Mouse (Mus musculus) ES-E14 (cell line): ENCODE data around the gene Utrn. TPM values are rescaled to one million over a fixed set of nuclear protein-coding genes. Genes with fewer than 3 reads are reported as not detected.

ENCODE experiments used
- DNase-seq: peaks from one replicate; pipeline ENCODE4 v3.0.0-alpha.2; 2013; ENCODE audit warnings: low read depth, low spot score
- H3K27ac ChIP-seq: 2 replicates; pipeline ENCODE4 v1.5.1; 2012; ENCODE audit warnings: low read depth, mild to moderate bottlenecking, low read length, moderate library complexity, mixed read lengths; ENCODE audit not compliant: poor library complexity, insufficient read depth, severe bottlenecking
- H3K36me3 ChIP-seq: 2 replicates; pipeline ENCODE4 v1.6.1; 2012; ENCODE audit warnings: mild to moderate bottlenecking, low read length, moderate library complexity, mixed read lengths; ENCODE audit not compliant: control insufficient read depth, poor library complexity, insufficient read depth, severe bottlenecking
- H3K4me1 ChIP-seq, 2 experiments: fragments of 150-350 bp in 1 of 2; sonication (generic) in 1 of 2; 2 replicates each; pipeline ENCODE4 v1.6.1; 2012; ENCODE audit warnings: low read length in 2 of 2, mild to moderate bottlenecking in 1 of 2, mixed read lengths in 1 of 2; ENCODE audit not compliant: control insufficient read depth in 2 of 2, insufficient read depth in 2 of 2, poor library complexity in 1 of 2
- H3K4me3 ChIP-seq, 2 experiments: fragments of 150-350 bp in 1 of 2; sonication (generic) in 1 of 2; 2 replicates each; pipeline ENCODE4 v1.5.1; 2012; ENCODE audit warnings: low read length in 2 of 2, low read depth in 1 of 2, mild to moderate bottlenecking in 1 of 2, mixed read lengths in 1 of 2; ENCODE audit not compliant: insufficient read depth in 1 of 2, poor library complexity in 1 of 2, severe bottlenecking in 1 of 2
- H3K9ac ChIP-seq: 2 replicates; pipeline ENCODE4 v1.6.1; 2012; ENCODE audit warnings: low read depth, mild to moderate bottlenecking, low read length, mixed read lengths; ENCODE audit not compliant: poor library complexity, insufficient read depth, severe bottlenecking
- H3K9me3 ChIP-seq: fragments of 150-350 bp; sonication (generic); 2 replicates; pipeline ENCODE4 v1.6.1; 2012; ENCODE audit warnings: low read depth, mild to moderate bottlenecking, low read length; ENCODE audit not compliant: control insufficient read depth, insufficient read depth
- CHD2 ChIP-seq: IDR thresholded peaks from 2 replicates; pipeline ENCODE4 v1.6.1; 2014; ENCODE audit warnings: mild to moderate bottlenecking, low read depth, low read length, inconsistent platforms
- HCFC1 ChIP-seq: IDR thresholded peaks from 2 replicates; pipeline ENCODE4 v1.6.1; 2012; ENCODE audit warnings: low read length, inconsistent platforms, borderline replicate concordance; ENCODE audit not compliant: insufficient read depth
- MAFK ChIP-seq: IDR thresholded peaks from 2 replicates; pipeline ENCODE4 v1.6.1; 2014; ENCODE audit warnings: mild to moderate bottlenecking, low read depth, low read length, inconsistent platforms; ENCODE audit not compliant: insufficient read depth
- ZC3H11A ChIP-seq: IDR thresholded peaks from 2 replicates; pipeline ENCODE4 v1.6.1; 2012; ENCODE audit warnings: low read depth, mild to moderate bottlenecking, inconsistent platforms, low read length, borderline replicate concordance
- ZNF384 ChIP-seq: IDR thresholded peaks from 2 replicates; pipeline ENCODE4 v1.6.1; 2012; ENCODE audit warnings: low read depth, low read length, inconsistent platforms
- in situ Hi-C, 2 experiments: fragments of 600-800 bp; cut with MboI; formaldehyde crosslinking; loops; one replicate each; pipeline ENCODE4 v1.15.1; 2025; ENCODE audit warnings: low sequenced_read_pairs in 2 of 2, inconsistent platforms in 1 of 2; ENCODE audit not compliant: unreplicated experiment in 2 of 2
- total RNA-seq: library from RNA; depleted of rRNA; stranded (reverse); fragments of 300-350 nt; gene quantifications from 2 replicates; pipeline ENCODE4 v1.2.3, GENCODE M21; 2012

The Utrn gene
- total RNA-seq, 1 experiment, result 66.9 TPM

GRCm38 (mm10) chr10:12545440-12545839 lies 323.7 kb downstream of the Utrn start:
- in situ Hi-C loops, result no loop called here
- no peak for TF ChIP-seq MAFK
- TF ChIP-seq HCFC1, result no peak
- TF ChIP-seq ZC3H11A, result no peak
- TF ChIP-seq CHD2, result no peak
- no peak for TF ChIP-seq ZNF384
- Histone ChIP-seq H3K27ac (no peak overlapping the region), H3K4me3 (no peak overlapping the region), H3K9me3 (no peaks in the 10 kb centered on the region), H3K9ac (no peak overlapping the region), H3K4me1 (peaks cover 4 to 7% of the 10 kb centered on the region in 2 experiments), H3K36me3 (no peaks in the 10 kb centered on the region)
- DNase-seq, result no peak

GRCm38 (mm10) chr10:12541757-12542156 lies 327.4 kb downstream of the Utrn start:
- no peaks in the 10 kb centered on the region for H3K36me3 ChIP-seq
- no peak for TF ChIP-seq MAFK
- no peak for TF ChIP-seq CHD2
- TF ChIP-seq HCFC1, result no peak
- TF ChIP-seq ZNF384, result no peak
- no peak for TF ChIP-seq ZC3H11A
- H3K4me1 ChIP-seq, result peaks cover 2 to 4% of the 10 kb centered on the region in 2 experiments; a peak in 3 of 4 replicates
- H3K9me3 ChIP-seq, result no peaks in the 10 kb centered on the region
- no peak for DNase-seq
- H3K27ac ChIP-seq, result no peak overlapping the region
- in situ Hi-C loops, result no loop called here
- no peak overlapping the region for H3K4me3 ChIP-seq
- H3K9ac ChIP-seq, result no peak overlapping the region

GRCm38 (mm10) chr10:12535272-12535671 lies 333.9 kb downstream of the Utrn start:
- no peak for TF ChIP-seq ZC3H11A
- no peak for TF ChIP-seq HCFC1

GRCm38 (mm10) chr10:12534801-12535200 lies 334.4 kb downstream of the Utrn start:
- DNase-seq, result no peak
- TF ChIP-seq ZNF384 (no peak), MAFK (no peak)
- H3K4me3 ChIP-seq, result no peak overlapping the region
- in situ Hi-C loops, result no loop called here
- H3K27ac ChIP-seq, result no peak overlapping the region
- H3K9ac ChIP-seq, result no peak overlapping the region
- H3K36me3 ChIP-seq, result peaks cover 4% of the 10 kb centered on the region; the same call in 1 of the 2 replicates
- H3K9me3 ChIP-seq, result no peaks in the 10 kb centered on the region
- H3K4me1 ChIP-seq, result no peaks in the 10 kb centered on the region

More at GRCm38 (mm10) chr10:12535272-12535671, 333.9 kb downstream of the Utrn start:
- no peak for DNase-seq
- no peaks in the 10 kb centered on the region for H3K9me3 ChIP-seq
- no peak overlapping the region for H3K4me3 ChIP-seq
- peaks cover 4% of the 10 kb centered on the region; the same call in 1 of the 2 replicates for H3K36me3 ChIP-seq
- H3K4me1 ChIP-seq, result no peaks in the 10 kb centered on the region
- H3K27ac ChIP-seq, result no peak overlapping the region
- no peak overlapping the region for H3K9ac ChIP-seq
- in situ Hi-C loops, result no loop called here

GRCm38 (mm10) chr10:12534301-12534700 lies 334.9 kb downstream of the Utrn start:
- H3K9me3 ChIP-seq, result no peaks in the 10 kb centered on the region
- TF ChIP-seq HCFC1 (no peak), MAFK (no peak)
- H3K4me1 ChIP-seq, result no peaks in the 10 kb centered on the region
- H3K27ac ChIP-seq, result no peak overlapping the region
- no peak overlapping the region for H3K4me3 ChIP-seq
- H3K36me3 ChIP-seq, result peaks cover 4% of the 10 kb centered on the region; the same call in 1 of the 2 replicates
- H3K9ac ChIP-seq, result no peak overlapping the region
- in situ Hi-C loops, result no loop called here
- DNase-seq, result no peak
